Mouse (Mus musculus): ENCODE measurements at regions not wholly inside any gene's neighbourhood (a gene's known extent, or its start where the extent isn't known, plus 50 kb on each side); places are given as distances from the start of the nearest gene placed in this dataset.

- TF ChIP-seq PAX5 (IDR thresholded peaks at IDR 0.05; ENCODE audit: low read length) = no peak
- TF ChIP-seq SIN3A (IDR thresholded peaks at IDR 0.05; ENCODE audit: low read length) = no peak
- TF ChIP-seq BHLHE40 (IDR thresholded peaks at IDR 0.05; ENCODE audit: low read depth, low read length) = no peak
- no peak for TF ChIP-seq CTCF (conservative IDR thresholded peaks at IDR 0.05 in 1 of 2, IDR thresholded peaks at IDR 0.05 in 1 of 2; ENCODE audit: low read depth in 2 of 2, low read length in 2 of 2)
- no peak for TF ChIP-seq POLR2A (IDR thresholded peaks at IDR 0.05; ENCODE audit: low read depth, low read length)
- TF ChIP-seq TCF12 (IDR thresholded peaks at IDR 0.05; ENCODE audit: low read depth, low read length) = no peak
- TF ChIP-seq ZNF384 (IDR thresholded peaks at IDR 0.05; ENCODE audit: low read depth, low read length) = no peak
- TF ChIP-seq USF1 (IDR thresholded peaks at IDR 0.05; ENCODE audit: low read depth, low read length) = no peak
- TF ChIP-seq POLR2AphosphoS2 (IDR thresholded peaks at IDR 0.05; ENCODE audit: low read depth, low read length) = no peak
- TF ChIP-seq RAD21 (IDR thresholded peaks at IDR 0.05; ENCODE audit: low read depth, low read length) = no peak
- TF ChIP-seq ZC3H11A (IDR thresholded peaks at IDR 0.05; ENCODE audit: low read depth, low read length) = no peak
Observed at GRCm38 (mm10) chr17:9282333-9283176, 139.3 kb upstream of the Gm17728 start.

Measured in CH12.LX (cell line).